Comparison of ENCODE assay signal across 7 mouse cellular contexts in the genomic region with DNA sequence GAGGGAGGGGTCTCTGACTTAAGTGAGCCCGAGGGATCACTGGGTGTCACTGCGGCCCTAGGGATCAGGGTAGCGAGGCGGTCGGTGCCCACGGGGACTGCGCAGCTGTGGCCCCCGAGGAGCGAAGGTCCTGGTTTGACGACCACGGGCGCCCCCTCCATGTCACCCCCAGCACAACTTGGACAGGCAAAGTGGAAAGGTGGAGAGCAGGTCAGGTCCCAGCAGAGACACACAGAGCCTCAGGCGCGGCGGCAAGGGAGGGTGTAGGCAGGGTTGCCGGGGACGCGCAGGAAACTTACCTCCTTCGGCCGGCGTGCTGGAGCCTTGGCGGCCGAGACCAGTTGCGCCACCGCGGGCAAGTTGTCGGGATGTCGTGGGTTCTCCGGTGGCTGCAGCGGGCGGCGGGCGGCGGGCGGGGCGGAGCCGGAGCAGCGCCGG. TPM values are rescaled to one million over a fixed set of nuclear protein-coding genes. Genes with fewer than 3 reads are reported as not detected.
DNase-seq lines count a peak whose midpoint lies in the region; ATAC-seq lines count a peak whose summit lies in the region.

Gene Pip5k1b, minus strand, starts transcription at position 407 of the 438 bp plus-strand sequence.

- peak; percentile 39 for DNase-seq in adrenal gland, adult 8-10 months
- peak; percentile 35 for DNase-seq in gastrocnemius, postnatal 10 days
- peak; percentile 36 for DNase-seq in induced T-regulatory cell, adult 2 months (ENCODE audit: low read depth)
- peak; percentile 19 to 21 for DNase-seq in left cerebral cortex, postnatal 25 days (ENCODE audit: low spot score in 2 of 2)
- DNase-seq in mesoderm, embryonic 11.5 days (ENCODE audit: low read depth, low spot score), result peak; percentile 49
- DNase-seq in spleen, adult 18-20 months, result peak; percentile 54 to 63

- ATAC-seq in common myeloid progenitor, adult 5-6 weeks (replicated peaks; ENCODE audit: low read depth, poor library complexity, severe bottlenecking), result peak; percentile 40

- intact Hi-C loops in left cerebral cortex, postnatal 25 days (cut with DNase I), result loop anchor here (2.0 to 5.0 kb wide), 2 partner anchors 67 to 255 kb away; no protein-coding TSS in a partner anchor

RNA-seq across cellular contexts. Expression of gene Pip5k1b, which starts in this region (rescaled TPM):
- total RNA-seq in adrenal gland, adult 8-10 months (2022), result 10 to 100 TPM; 18.2 to 21.0 (median 20.2) TPM
- total RNA-seq in common myeloid progenitor, adult 5-6 weeks (2017), result 6.9 and 9.8 TPM in 2 replicates
- 1 to 10 TPM; 1.2 to 1.6 TPM for total RNA-seq in gastrocnemius, postnatal 10 days (2021)
- total RNA-seq in left cerebral cortex, postnatal 25 days (2021), result 10 to 100 TPM; 27.5 to 30.1 TPM

Comparison
In these comparisons a context has a peak if more than half of its experiments do, and no peak if none do; other contexts are left out.
1. Peak in every context shown above with its lines: DNase-seq and ATAC-seq.